Mouse (Mus musculus) olfactory bulb, adult 2 months (tissue): Measurements from ENCODE around the gene Aifm3.

ENCODE experiments used
- CTCF ChIP-seq: fragments of 200-500 bp; IDR thresholded peaks from 2 replicates; pipeline ENCODE4 v1.5.1; 2012; ENCODE audit warnings: low read depth, mild to moderate bottlenecking, low read length, moderate library complexity; ENCODE audit not compliant: insufficient read depth
- POLR2A ChIP-seq: fragments of 200-500 bp; IDR thresholded peaks from 2 replicates; pipeline ENCODE4 v1.6.1; 2012; ENCODE audit warnings: mild to moderate bottlenecking, low read depth, low read length, moderate library complexity; ENCODE audit not compliant: insufficient read depth

DNA sequence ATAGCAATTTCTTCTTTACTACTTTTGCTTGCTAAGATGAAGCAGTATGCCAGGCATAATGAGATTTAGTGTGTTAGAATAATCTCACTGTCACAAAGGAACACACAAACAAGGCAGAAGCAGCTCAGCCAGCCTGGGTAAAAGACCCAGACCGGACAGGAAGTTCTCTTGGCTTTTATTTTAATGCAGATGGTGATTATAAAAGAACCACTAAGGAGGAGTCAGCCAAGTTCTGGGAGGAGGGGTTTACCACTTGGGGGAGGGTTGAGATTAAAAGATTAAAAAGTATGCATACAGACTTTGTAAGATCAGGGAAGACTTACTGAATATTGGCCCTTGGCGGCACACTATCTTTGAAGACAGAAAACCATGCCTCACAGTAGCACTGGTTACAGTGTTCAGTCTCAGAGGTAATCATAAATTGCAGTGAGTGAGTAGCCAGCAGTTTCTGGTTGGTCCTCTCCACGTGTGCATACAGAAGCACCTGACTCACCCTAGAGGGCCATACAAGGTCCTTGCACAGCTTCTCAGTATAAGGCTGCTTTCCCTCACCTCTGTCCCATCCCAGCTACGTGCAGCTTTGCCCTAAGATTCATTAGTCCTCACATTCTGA is 11.0 kb upstream of the Aifm3 start:
- TF ChIP-seq CTCF (no peak), POLR2A (no peak)
